Mouse (Mus musculus) splenic B cell, adult 2 months (primary cell): ENCODE data around the gene Ccpg1os.

ENCODE experiments used
- DNase-seq: peaks from one replicate; pipeline ENCODE4 v3.0.0-alpha.2; 2011; ENCODE audit warnings: low read depth, low spot score
- H3K27me3 ChIP-seq: 2 replicates; pipeline ENCODE4 v1.6.1; 2012; ENCODE audit warnings: mild to moderate bottlenecking, low read length, moderate library complexity, mixed read lengths; ENCODE audit not compliant: control insufficient read depth, poor library complexity, insufficient read depth, severe bottlenecking
- H3K36me3 ChIP-seq: 2 replicates; pipeline ENCODE4 v1.6.1; 2012; ENCODE audit warnings: mild to moderate bottlenecking, low read length, moderate library complexity, mixed read lengths; ENCODE audit not compliant: control insufficient read depth, poor library complexity, insufficient read depth, severe bottlenecking

Ccpg1os gene

GRCm38 (mm10) chr9:72985250-72986220 is at the start of gene Ccpg1os, which contains the start of gene Ccpg1:
Gene Ccpg1os (minus strand): TSS chr9:72985382.
Gene Ccpg1 (plus strand): TSS chr9:72985429.
- Histone ChIP-seq H3K36me3 (no peaks in the 10 kb centered on the region), H3K27me3 (no peaks in the 10 kb centered on the region)
- peak; percentile 97 for DNase-seq

DNA sequence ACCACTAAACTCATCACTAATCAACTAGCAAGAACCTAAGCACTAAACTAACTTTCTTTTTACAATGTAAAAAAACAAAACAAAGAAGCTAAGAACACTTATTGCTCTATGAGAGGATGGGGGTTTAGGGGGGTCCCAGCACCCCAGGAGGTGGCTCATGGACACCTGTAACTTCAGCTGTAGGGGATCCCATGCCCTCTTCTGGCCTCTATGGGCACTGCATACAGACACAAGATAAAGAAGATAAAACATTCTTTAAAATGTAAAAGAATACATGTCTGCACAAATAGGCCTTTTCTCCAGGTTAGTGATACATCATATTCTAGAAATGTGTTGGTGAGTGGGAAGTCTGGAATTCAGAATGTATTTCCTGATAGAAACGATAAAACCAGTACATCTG is 48.2 kb upstream of the Ccpg1os start:
- no peak for DNase-seq
- no peaks in the 10 kb centered on the region for H3K27me3 ChIP-seq
- H3K36me3 ChIP-seq = peaks cover 7% of the 10 kb centered on the region; the same call in 1 of the 2 replicates

GRCm38 (mm10) chr9:73031421-73031820 is 46.2 kb upstream of the Ccpg1os start:
- peaks cover 7% of the 10 kb centered on the region for H3K36me3 ChIP-seq
- no peak for DNase-seq
- no peaks in the 10 kb centered on the region for H3K27me3 ChIP-seq

DNA sequence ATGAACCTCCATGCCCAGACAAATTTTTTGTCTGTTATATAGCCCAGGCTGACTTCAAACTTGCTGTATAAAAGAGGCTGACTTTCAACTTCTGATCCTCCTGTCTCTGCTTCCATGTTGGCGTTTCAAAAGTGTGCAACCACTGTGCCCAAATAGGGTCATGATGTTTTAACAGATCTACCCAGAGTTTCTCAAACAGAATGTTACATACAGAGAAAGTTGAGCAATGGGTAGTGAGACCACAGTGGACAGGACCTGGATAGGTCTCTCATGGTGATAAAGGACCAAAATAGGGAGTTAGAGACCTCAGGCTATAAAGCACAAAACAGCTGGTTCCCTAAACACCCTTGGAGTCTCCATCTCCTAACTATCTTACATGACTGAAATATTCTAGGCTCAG is 45.3 kb upstream of the Ccpg1os start:
- Histone ChIP-seq H3K27me3 (no peaks in the 10 kb centered on the region), H3K36me3 (peaks cover 7% of the 10 kb centered on the region)
- DNase-seq = no peak

DNA sequence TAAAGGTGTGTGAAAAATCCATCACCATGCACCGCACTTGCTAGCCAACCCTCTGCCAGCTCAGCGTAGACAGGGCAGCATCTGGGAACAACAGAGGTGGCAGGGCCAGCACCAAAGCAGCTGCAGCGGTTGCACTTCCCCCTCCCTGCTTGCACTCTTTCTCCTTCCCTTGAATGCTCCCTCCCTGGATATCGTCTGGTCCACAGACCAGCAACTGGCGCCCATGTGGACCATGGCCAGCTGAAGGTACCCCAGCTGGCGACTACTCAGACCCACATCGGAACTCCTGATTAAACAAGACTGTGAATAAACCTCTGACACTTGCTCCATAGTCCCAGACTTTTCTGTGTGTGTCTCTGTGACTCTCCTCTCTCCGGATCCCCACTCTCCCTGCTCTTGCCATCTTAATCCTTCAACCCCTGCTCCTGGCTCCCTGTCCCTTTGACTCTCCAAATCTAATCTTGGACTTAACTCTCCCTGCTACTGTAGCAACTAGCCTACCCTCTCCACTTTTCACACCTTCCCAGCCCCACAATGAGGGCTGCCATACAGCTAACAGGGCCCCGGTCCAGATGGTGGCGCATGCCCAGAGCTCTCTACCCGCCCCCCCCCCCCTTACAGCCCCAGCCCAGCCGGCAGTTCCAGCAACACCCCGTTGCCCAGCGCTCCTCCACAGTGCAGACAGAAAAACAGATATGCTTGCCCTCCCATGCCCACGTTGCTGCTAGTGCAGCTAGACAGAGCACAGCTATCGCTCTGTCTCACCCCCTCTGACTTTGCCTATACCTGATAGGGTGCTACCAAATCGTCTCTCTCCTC is 40.8 kb upstream of the Ccpg1os start:
- no peak for DNase-seq
- Histone ChIP-seq H3K36me3 (peaks cover 7% of the 10 kb centered on the region), H3K27me3 (no peaks in the 10 kb centered on the region)

- no peaks in the 10 kb centered on the region; the same call in none of the 2 replicates for H3K36me3 ChIP-seq
- no peak for DNase-seq
- H3K27me3 ChIP-seq = no peaks in the 10 kb centered on the region
Measured at GRCm38 (mm10) chr9:73020566-73021097, 35.5 kb upstream of the Ccpg1os start.

DNA sequence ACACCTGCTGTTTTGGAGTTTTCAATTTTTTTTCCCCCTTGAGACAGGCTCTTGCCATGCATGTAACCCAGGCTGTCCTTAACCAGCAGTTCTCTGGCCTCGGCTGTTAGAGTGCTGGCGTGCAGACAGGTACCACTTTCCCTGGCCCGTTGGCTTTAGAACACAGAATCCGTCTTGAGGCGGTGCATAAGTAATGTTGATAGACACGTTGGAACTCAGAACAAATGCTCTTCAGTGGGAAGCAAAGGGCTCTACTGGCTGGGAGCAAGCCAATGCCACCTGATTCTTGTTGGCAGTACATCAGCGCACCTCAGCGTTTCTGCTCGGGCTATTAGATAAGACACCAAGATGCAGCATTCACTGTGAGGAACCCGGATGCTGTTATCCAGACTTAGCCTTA is 34.7 kb upstream of the Ccpg1os start:
- DNase-seq = no peak
- Histone ChIP-seq H3K27me3 (no peaks in the 10 kb centered on the region), H3K36me3 (peaks cover 1% of the 10 kb centered on the region)

DNA sequence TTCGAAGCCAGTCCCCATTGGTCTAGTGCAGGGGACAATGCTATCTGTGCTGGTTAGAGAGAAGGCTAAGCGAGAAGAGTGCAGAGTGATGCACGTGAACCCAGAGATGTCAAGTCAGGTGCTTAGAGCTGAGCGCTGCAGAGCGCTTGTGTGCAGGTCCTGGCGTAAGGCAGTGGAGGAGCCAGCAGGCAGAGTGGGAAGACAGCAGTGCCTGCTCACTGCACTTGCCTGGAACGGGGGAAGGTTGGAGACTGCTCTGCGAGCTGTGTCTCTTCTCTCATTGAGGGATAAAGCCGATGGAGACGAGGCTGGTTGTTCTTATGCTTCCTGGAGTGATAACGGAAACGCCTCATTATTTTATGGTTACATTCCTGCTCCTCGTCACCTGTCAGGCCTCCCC is 29.5 kb upstream of the Ccpg1os start:
- H3K27me3 ChIP-seq = no peaks in the 10 kb centered on the region
- no peak for DNase-seq
- H3K36me3 ChIP-seq = peaks cover 5% of the 10 kb centered on the region

GRCm38 (mm10) chr9:73012629-73013028 is 27.4 kb upstream of the Ccpg1os start:
- DNase-seq = no peak
- peaks cover 5% of the 10 kb centered on the region for H3K36me3 ChIP-seq
- H3K27me3 ChIP-seq = no peaks in the 10 kb centered on the region

DNA sequence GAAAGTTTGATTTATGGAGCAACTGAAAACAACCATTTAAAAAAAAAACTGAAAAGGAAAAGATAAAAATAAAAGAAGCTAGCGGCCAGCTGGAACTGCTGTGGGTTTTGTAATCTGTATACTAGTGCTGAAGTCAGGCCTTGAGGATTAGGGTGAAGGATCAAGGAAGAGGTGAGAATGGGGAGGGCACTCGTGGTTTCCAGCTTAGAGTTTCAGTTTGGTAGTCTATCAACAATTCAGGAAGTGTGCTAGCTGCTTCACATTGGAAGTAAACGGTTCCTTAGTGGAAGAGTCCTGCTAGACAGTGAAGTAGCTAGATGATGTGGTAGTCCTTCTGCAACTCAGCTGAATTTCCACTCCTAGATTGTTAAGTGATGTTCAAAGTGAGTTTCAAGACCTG is 23.2 kb upstream of the Ccpg1os start:
- no peaks in the 10 kb centered on the region for H3K27me3 ChIP-seq
- DNase-seq = no peak
- H3K36me3 ChIP-seq = peaks cover 6% of the 10 kb centered on the region; the same call in 1 of the 2 replicates

- Histone ChIP-seq H3K27me3 (no peaks in the 10 kb centered on the region), H3K36me3 (peaks cover 4% of the 10 kb centered on the region; the same call in 1 of the 2 replicates)
- DNase-seq = peak; percentile 26
Measured at GRCm38 (mm10) chr9:73006175-73006574, 21.0 kb upstream of the Ccpg1os start.

DNA sequence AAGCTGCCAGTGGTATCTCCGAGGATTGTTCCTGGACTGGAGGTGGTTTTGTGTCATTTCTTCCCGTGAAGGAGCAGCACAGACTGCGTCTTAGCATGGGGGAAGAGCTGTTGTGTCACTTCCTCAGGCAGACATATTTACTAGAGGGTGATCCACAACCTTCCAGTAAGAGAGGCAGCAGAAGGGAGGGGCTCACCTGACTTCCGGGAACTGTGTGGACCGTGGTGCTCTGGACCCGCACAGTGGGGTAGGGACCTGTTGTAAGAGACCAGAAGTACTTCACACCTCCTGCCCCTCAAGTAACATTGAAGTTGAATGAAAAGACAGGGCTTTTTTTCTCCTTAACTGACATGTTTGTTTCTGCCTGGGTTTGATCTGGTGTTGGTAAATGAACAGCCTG is 19.9 kb upstream of the Ccpg1os start:
- H3K27me3 ChIP-seq = no peaks in the 10 kb centered on the region
- no peak for DNase-seq
- peaks cover 4% of the 10 kb centered on the region; the same call in 1 of the 2 replicates for H3K36me3 ChIP-seq

GRCm38 (mm10) chr9:73004076-73004475 is 18.9 kb upstream of the Ccpg1os start:
- Histone ChIP-seq H3K36me3 (peaks cover 4% of the 10 kb centered on the region; the same call in 1 of the 2 replicates), H3K27me3 (no peaks in the 10 kb centered on the region)
- DNase-seq = no peak

DNA sequence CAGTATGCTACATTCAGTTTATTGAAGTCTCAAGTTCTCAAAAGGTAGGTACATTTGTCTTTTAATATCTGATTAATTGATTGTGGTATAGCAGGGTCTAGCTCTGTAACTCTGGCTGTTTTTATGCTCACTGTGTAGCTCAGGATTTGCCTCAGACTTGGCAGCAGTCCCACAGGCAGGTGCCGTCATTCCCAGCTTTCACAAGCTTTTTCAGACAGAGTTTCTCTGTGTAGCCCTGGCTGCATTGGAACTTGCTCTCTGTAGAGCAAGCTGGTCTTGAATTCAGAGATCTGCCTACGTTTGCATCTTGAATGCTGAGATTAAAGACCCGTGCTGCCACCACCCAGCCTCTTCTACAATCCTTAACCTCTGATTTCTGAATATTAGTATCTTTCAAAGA is 17.0 kb upstream of the Ccpg1os start:
- H3K27me3 ChIP-seq = no peaks in the 10 kb centered on the region
- no peak for DNase-seq
- peaks cover 4% of the 10 kb centered on the region; the same call in 1 of the 2 replicates for H3K36me3 ChIP-seq
